Mouse (Mus musculus) embryonic facial prominence, embryonic 10.5 days (tissue): ENCODE measurements around the gene Smim13. TPM values are rescaled to one million over a fixed set of nuclear protein-coding genes. Genes with fewer than 3 reads are reported as not detected.
A peak's percentile ranks its signal among the peaks of the same experiment; 100 is the strongest.

Source experiments
- DNase-seq: peaks from one replicate; pipeline ENCODE4 v3.0.0-alpha.2; 2017; ENCODE audit warnings: low spot score
- H3K27ac ChIP-seq: fragments of 300-500 bp; sonication (generic); replicated peaks from 2 replicates; pipeline ENCODE4 v1.5.1; 2016; ENCODE audit warnings: mild to moderate bottlenecking
- H3K27me3 ChIP-seq: fragments of 300-500 bp; sonication (generic); replicated peaks from 2 replicates; pipeline ENCODE4 v1.6.1; 2016; ENCODE audit warnings: low read depth, mild to moderate bottlenecking; ENCODE audit not compliant: poor library complexity, severe bottlenecking
- H3K36me3 ChIP-seq: fragments of 300-500 bp; sonication (generic); replicated peaks from 2 replicates; pipeline ENCODE4 v1.6.1; 2016; ENCODE audit warnings: mild to moderate bottlenecking, moderate library complexity
- H3K4me1 ChIP-seq: fragments of 300-500 bp; sonication (generic); 2 replicates; pipeline ENCODE4 v1.6.1; 2016
- H3K4me3 ChIP-seq: fragments of 300-500 bp; sonication (generic); 2 replicates; pipeline ENCODE4 v1.5.1; 2016; ENCODE audit warnings: mild to moderate bottlenecking, moderate library complexity
- H3K9me3 ChIP-seq: fragments of 300-500 bp; sonication (generic); 2 replicates; pipeline ENCODE4 v1.6.1; 2016; ENCODE audit warnings: mild to moderate bottlenecking
- WGBS: fragments of 180-500 bp; shearing (Covaris S2); methylation state at CpG from one replicate; pipeline ENCODE4 v1.1.7; 2016; 5-methylcytosine and 5-hydroxymethylcytosine counted together
- polyA plus RNA-seq: library from polyadenylated mRNA; unstranded; fragments of >200 nt; fragmentation: Nextera tagmentation; extraction: Ambion mirVana; gene quantifications from 2 replicates; pipeline ENCODE4 v1.2.1, GENCODE M21; 2016

Smim13 gene
- polyA plus RNA-seq, 1 experiment from 2014 or later: 12.1 TPM

DNA sequence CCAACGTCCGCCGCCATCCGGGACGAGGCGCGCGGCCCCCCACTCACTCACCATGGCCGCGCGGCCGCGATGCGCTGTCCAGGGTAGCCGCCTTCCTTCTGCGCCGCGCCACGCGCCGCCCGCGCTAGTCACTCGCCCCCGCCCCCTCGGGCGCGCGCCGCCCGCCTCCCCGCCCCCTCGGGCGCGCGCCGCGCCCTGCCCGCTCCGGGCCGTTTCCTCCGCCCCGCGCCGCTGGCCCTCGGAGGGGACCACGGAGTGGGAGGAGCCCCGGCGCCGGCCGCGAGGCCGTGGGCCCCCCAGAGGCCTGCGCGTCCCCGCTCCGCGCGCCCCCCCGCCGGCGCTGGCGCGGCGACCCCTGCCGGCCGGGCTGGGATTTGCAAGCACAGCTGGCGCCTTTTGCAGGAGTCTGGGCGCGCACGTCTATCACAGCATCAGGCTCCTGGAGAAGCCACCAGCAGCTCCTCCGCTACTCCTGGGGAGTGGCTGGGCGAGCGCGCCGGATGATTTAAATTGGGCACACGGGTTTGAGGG, 29.3 kb upstream of the Smim13 start, which contains the start of gene Elovl2:
Gene Elovl2 (minus strand): TSS at position 102 of the 531 bp plus-strand sequence.
- under 1% methylated on average over 77 of the region's 77 CpGs for WGBS
- peaks cover 15% of the 10 kb centered on the region for H3K4me1 ChIP-seq
- peak; percentile 91 for DNase-seq
- no peaks in the 10 kb centered on the region for H3K36me3 ChIP-seq
- H3K9me3 ChIP-seq: peaks cover 26% of the 10 kb centered on the region
- H3K27me3 ChIP-seq: no peaks in the 10 kb centered on the region
- H3K27ac ChIP-seq: peak within 1 kb of the TSS; percentile 87
- peak within 1 kb of the TSS; percentile 76 for H3K4me3 ChIP-seq

DNA sequence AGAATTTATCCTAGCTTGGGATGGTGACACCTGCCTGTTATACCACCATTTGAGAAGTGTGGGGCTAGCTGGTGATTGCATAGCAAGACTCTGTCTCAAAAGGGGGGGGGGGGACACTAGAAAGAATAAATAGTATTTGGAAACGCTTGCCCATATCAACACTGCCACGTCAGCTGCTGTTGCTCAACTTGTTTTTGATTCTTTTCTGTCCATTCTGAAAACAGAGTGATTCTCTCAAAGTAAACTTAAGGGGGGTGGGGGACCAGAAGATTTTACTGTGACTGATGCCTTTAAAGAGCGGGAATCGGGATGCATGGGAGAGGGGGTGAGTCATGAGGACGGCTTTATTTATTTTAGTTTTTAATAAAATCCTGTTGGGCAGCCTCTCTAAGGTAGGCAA, 23.1 kb upstream of the Smim13 start:
- no peak for DNase-seq
- no peak overlapping the region for H3K27ac ChIP-seq
- WGBS: 81% methylated on average over 5 of the region's 5 CpGs
- H3K4me3 ChIP-seq: no peak overlapping the region
- peaks cover 18% of the 10 kb centered on the region; the same call in 1 of the 2 replicates for H3K9me3 ChIP-seq
- H3K27me3 ChIP-seq: no peaks in the 10 kb centered on the region
- no peaks in the 10 kb centered on the region for H3K36me3 ChIP-seq
- H3K4me1 ChIP-seq: no peaks in the 10 kb centered on the region

GRCm38 (mm10) chr13:41228060-41228459, 21.6 kb upstream of the Smim13 start:
- H3K27ac ChIP-seq: no peak overlapping the region
- H3K4me1 ChIP-seq: no peaks in the 10 kb centered on the region
- DNase-seq: no peak
- WGBS: 91% methylated on average over 5 of the region's 5 CpGs
- no peaks in the 10 kb centered on the region for H3K36me3 ChIP-seq
- H3K4me3 ChIP-seq: no peak overlapping the region
- H3K27me3 ChIP-seq: no peaks in the 10 kb centered on the region
- H3K9me3 ChIP-seq: peaks cover 5% of the 10 kb centered on the region; the same call in 1 of the 2 replicates

DNA sequence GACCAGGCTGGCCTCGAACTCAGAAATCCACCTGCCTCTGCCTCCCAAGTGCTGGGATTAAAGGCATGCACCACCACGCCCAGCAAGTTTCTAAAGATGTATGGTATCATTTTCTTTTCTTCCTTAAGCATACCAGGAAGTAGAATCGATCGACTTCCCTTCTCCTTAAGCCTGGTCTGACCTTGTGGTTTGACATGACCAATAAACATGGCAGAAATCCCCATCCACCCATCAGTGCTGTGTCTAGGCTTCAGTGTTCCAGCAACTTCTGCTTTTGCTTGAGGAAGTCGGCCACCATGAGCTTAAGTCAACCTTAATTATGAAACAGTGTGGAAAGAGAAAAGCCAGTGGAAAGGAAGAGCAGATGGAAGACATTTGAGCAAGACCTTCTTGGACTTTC, 19.4 kb upstream of the Smim13 start:
- Histone ChIP-seq H3K27me3 (no peaks in the 10 kb centered on the region), H3K4me3 (no peak overlapping the region), H3K4me1 (no peaks in the 10 kb centered on the region), H3K27ac (no peak overlapping the region), H3K36me3 (no peaks in the 10 kb centered on the region), H3K9me3 (no peaks in the 10 kb centered on the region)
- no peak for DNase-seq
- WGBS: 88% methylated on average over 5 of the region's 5 CpGs

GRCm38 (mm10) chr13:41231389-41231983, 18.2 kb upstream of the Smim13 start:
- no peak overlapping the region for H3K4me3 ChIP-seq
- H3K4me1 ChIP-seq: no peaks in the 10 kb centered on the region
- H3K9me3 ChIP-seq: no peaks in the 10 kb centered on the region
- no peak overlapping the region for H3K27ac ChIP-seq
- H3K36me3 ChIP-seq: no peaks in the 10 kb centered on the region
- DNase-seq: no peak
- H3K27me3 ChIP-seq: no peaks in the 10 kb centered on the region
- 87% methylated on average over 12 of the region's 12 CpGs for WGBS

DNA sequence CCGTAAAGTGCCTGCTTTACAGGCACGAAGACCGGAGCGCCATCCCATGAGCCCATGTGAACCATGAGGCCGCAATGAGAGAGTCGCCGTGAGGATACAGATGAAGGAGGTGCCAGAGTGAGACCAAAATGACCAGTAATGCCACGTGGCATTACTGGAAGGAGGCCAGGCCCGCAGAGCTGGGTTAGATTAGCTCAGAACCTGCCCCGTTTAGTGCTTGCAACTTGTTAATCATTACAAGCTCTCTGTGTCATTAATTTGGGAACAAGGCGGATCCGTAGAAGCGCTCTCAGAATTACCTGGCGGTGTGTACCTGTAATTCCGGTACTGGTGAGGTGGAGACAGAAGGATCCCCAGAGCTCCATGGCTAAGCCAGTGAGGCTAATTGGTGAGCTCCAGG, 17.4 kb upstream of the Smim13 start:
- Histone ChIP-seq H3K27me3 (no peaks in the 10 kb centered on the region), H3K27ac (no peak overlapping the region)

GRCm38 (mm10) chr13:41233241-41233640, 16.4 kb upstream of the Smim13 start:
- DNase-seq: no peak
- 86% methylated on average over 7 of the region's 7 CpGs for WGBS
- Histone ChIP-seq H3K27ac (no peak overlapping the region), H3K27me3 (no peaks in the 10 kb centered on the region), H3K4me3 (no peak overlapping the region), H3K4me1 (no peaks in the 10 kb centered on the region), H3K9me3 (no peaks in the 10 kb centered on the region), H3K36me3 (no peaks in the 10 kb centered on the region)

More for the DNA sequence above, 17.4 kb upstream of the Smim13 start:
- Histone ChIP-seq H3K4me3 (no peak overlapping the region), H3K4me1 (no peaks in the 10 kb centered on the region), H3K9me3 (no peaks in the 10 kb centered on the region), H3K36me3 (no peaks in the 10 kb centered on the region)
- WGBS: 94% methylated on average over 15 of the region's 15 CpGs
- DNase-seq: no peak

DNA sequence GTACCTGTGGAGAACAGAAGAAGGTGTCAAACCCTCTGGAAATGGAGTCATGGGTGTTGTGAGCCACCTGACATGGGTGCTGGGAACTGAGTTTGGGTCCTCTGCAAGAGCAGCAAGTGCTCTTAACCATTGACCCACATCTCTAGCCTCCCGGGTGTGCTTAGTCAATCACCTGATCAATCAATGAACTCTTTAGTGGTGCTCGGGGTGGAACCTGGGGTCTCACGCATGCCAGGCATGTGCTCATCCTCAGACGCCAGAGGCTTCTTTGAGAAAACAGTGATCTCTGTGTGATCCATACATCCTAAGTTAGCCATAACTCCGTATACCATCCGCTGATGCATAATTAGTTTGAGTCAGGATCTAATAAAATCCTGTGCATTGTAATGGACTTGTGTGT, 14.5 kb upstream of the Smim13 start:
- WGBS: 86% methylated on average over 6 of the region's 6 CpGs
- H3K36me3 ChIP-seq: no peaks in the 10 kb centered on the region
- H3K27ac ChIP-seq: no peak overlapping the region
- H3K4me3 ChIP-seq: no peak overlapping the region
- no peak for DNase-seq
- H3K9me3 ChIP-seq: no peaks in the 10 kb centered on the region
- peaks cover 4% of the 10 kb centered on the region; the same call in 1 of the 2 replicates for H3K27me3 ChIP-seq
- H3K4me1 ChIP-seq: no peaks in the 10 kb centered on the region

DNA sequence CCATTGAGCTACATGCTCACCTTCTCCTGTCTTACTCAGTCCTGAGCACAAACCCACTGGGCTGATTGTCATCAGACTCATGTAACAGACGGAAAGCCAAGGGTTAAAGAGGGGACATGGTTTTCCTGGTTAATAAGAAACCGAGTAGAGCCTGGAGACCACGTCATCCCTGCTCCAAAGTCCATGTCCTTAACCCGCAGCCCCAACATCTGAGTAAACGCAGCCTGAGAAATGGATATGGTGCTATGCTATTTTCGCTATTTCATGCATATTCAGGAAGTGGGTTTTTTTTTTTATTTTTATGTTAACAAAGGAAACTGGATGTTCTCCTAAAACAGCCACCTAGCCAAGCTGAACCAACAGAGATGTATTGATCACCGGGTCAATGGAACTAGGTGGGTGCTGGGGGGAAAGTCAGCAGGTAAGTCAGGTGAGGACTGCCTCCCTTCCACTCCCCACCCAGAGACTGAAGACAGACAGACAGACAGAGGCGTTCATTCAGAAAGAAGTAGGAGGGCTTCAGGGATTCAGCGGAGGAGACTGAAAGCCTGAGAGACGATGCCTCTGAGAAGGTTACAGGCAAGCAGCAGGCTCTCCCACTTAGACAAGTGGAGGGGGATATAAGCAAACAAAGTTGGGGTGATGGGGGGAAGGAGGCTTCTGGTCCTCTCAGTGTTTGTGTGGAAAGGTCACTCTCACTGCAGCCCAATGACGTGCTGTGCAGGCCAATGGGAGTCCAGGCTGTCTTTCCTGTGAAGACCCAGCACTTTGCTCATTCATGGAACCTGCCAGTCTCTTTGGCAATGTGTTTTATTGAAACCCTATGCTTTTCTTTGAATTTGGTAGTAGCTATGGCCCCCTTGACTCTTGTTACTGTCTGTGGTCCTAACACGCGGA, 13.6 kb upstream of the Smim13 start:
- Histone ChIP-seq H3K4me3 (no peak overlapping the region), H3K27me3 (peaks cover 4% of the 10 kb centered on the region; the same call in 1 of the 2 replicates), H3K36me3 (no peaks in the 10 kb centered on the region), H3K27ac (no peak overlapping the region), H3K4me1 (no peaks in the 10 kb centered on the region), H3K9me3 (no peaks in the 10 kb centered on the region)
- WGBS: 81% methylated on average over 13 of the region's 13 CpGs
- DNase-seq: no peak

DNA sequence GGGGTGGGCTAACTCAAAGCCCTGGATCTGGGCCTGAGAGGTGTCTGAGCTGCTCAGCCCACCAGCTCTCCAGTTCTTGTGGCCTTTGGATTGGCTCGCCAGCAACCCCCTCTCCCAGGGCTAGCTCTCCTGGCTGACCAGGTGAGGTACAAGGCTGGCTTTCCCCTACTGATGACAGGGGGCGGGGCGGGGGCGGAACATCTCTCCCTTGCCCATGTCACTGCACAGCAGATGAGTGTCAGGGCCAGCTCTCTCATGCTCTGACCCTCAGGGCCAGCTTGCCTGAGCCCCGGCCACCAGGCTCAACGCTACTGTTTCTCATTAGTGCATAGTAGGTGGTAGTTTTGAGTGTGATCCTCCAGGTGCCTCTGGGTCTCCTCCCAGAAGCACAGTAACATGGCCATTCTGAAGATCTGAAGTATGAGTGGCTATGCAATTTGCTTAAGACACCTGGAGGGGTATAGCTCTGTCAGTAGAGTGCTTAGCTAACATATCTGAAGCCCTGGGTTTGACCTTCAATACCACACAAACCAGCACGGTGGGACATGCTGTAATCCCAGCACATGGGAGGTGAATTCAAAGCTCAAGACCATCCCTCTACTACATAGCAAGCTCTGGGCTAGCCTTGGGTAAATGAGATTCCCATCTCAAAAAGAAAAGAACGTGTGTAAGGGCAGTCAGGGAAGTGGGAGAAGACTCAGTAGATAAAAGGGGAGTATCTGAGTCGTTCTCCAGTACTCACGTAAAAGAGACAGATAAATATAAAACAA, 11.4 kb upstream of the Smim13 start:
- H3K9me3 ChIP-seq: no peaks in the 10 kb centered on the region
- no peaks in the 10 kb centered on the region for H3K4me1 ChIP-seq
- H3K27me3 ChIP-seq: peaks cover 4% of the 10 kb centered on the region; the same call in 1 of the 2 replicates
- H3K27ac ChIP-seq: no peak overlapping the region
- DNase-seq: no peak
- H3K4me3 ChIP-seq: no peak overlapping the region
- no peaks in the 10 kb centered on the region for H3K36me3 ChIP-seq
- 73% methylated on average over 10 of the region's 10 CpGs for WGBS

- DNase-seq: no peak
- no peaks in the 10 kb centered on the region for H3K4me1 ChIP-seq
- no peaks in the 10 kb centered on the region for H3K9me3 ChIP-seq
- H3K36me3 ChIP-seq: no peaks in the 10 kb centered on the region
- no peak overlapping the region for H3K4me3 ChIP-seq
- H3K27ac ChIP-seq: no peak overlapping the region
- peaks cover 4% of the 10 kb centered on the region; the same call in 1 of the 2 replicates for H3K27me3 ChIP-seq
- 14% methylated on average over 5 of the region's 5 CpGs for WGBS
Observed at GRCm38 (mm10) chr13:41238805-41239130, 10.9 kb upstream of the Smim13 start.

DNA sequence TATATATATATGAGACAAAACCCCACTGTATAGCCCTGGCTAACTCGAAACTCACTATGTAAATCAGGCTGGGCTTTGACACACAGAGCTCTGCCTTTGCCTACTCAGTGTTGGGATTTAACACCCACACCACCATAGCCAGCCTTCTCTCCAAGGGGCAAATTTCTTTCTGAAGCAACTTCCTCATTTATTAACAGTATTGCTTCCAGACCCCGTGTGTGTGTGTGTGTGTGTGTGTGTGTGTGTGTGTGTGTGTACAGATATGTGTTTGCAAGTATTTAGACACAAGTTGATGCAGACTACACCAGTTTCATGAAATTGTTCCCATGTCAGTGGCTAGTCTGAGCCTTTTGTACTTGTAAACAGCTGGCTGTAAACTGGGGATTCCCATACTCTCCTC, 8.1 kb upstream of the Smim13 start:
- Histone ChIP-seq H3K36me3 (no peaks in the 10 kb centered on the region), H3K4me1 (no peaks in the 10 kb centered on the region; the same call in 1 of the 2 replicates), H3K9me3 (no peaks in the 10 kb centered on the region), H3K27me3 (peaks cover 4% of the 10 kb centered on the region; the same call in 1 of the 2 replicates), H3K4me3 (no peak overlapping the region), H3K27ac (no peak overlapping the region)
- 79% methylated on average over 2 of the region's 2 CpGs for WGBS
- no peak for DNase-seq
